Mouse (Mus musculus) ES-Bruce4 (cell line): ENCODE measurements around the gene Abhd16a. TPM values are rescaled to one million over a fixed set of nuclear protein-coding genes. Genes with fewer than 3 reads are reported as not detected.

ENCODE experiments used
- H3K27ac ChIP-seq: 2 replicates; pipeline ENCODE4 v1.5.1; 2012; ENCODE audit warnings: low read length, inconsistent platforms; ENCODE audit not compliant: insufficient read depth
- H3K27me3 ChIP-seq: 2 replicates; pipeline ENCODE4 v1.6.1; 2012; ENCODE audit warnings: mild to moderate bottlenecking, low read length, inconsistent platforms; ENCODE audit not compliant: control insufficient read depth, poor library complexity, insufficient read depth, severe bottlenecking
- H3K36me3 ChIP-seq: 2 replicates; pipeline ENCODE4 v1.6.1; 2012; ENCODE audit warnings: inconsistent platforms, mild to moderate bottlenecking, low read length, moderate library complexity; ENCODE audit not compliant: control insufficient read depth, poor library complexity, insufficient read depth, severe bottlenecking
- H3K4me1 ChIP-seq: one replicate; pipeline ENCODE4 v1.8.1; 2011; ENCODE audit warnings: low read length; ENCODE audit not compliant: control insufficient read depth, insufficient read depth
- H3K4me3 ChIP-seq: 2 replicates; pipeline ENCODE4 v1.5.1; 2011; ENCODE audit warnings: low read depth, mild to moderate bottlenecking, low read length
- H3K9ac ChIP-seq: 2 replicates; pipeline ENCODE4 v1.6.1; 2012; ENCODE audit warnings: low read depth, mild to moderate bottlenecking, inconsistent platforms; ENCODE audit not compliant: poor library complexity, severe bottlenecking
- H3K9me3 ChIP-seq: replicated peaks from 2 replicates; pipeline ENCODE4 v1.6.1; 2012; ENCODE audit warnings: mild to moderate bottlenecking, low read length, inconsistent platforms; ENCODE audit not compliant: control insufficient read depth, poor library complexity, insufficient read depth, severe bottlenecking
- CTCF ChIP-seq: IDR thresholded peaks from one replicate; pipeline ENCODE4 v1.8.1; 2011; ENCODE audit warnings: low read depth, low read length
- EP300 ChIP-seq: IDR thresholded peaks from 2 replicates; pipeline ENCODE4 v1.6.1; 2011; ENCODE audit warnings: low read depth, low read length; ENCODE audit not compliant: insufficient read depth
- POLR2A ChIP-seq: IDR thresholded peaks from one replicate; pipeline ENCODE4 v1.8.1; 2011; ENCODE audit warnings: low read length; ENCODE audit not compliant: insufficient read depth
- polyA plus RNA-seq: library from polyadenylated mRNA; stranded (reverse); fragments of >200 nt; gene quantifications from 2 replicates; pipeline ENCODE4 v1.2.4, GENCODE M21; 2011; ENCODE audit warnings: low read depth; ENCODE audit not compliant: missing spikeins, insufficient read depth, insufficient read length

Gene Abhd16a
- polyA plus RNA-seq, 1 experiment, result 12.7 TPM

DNA sequence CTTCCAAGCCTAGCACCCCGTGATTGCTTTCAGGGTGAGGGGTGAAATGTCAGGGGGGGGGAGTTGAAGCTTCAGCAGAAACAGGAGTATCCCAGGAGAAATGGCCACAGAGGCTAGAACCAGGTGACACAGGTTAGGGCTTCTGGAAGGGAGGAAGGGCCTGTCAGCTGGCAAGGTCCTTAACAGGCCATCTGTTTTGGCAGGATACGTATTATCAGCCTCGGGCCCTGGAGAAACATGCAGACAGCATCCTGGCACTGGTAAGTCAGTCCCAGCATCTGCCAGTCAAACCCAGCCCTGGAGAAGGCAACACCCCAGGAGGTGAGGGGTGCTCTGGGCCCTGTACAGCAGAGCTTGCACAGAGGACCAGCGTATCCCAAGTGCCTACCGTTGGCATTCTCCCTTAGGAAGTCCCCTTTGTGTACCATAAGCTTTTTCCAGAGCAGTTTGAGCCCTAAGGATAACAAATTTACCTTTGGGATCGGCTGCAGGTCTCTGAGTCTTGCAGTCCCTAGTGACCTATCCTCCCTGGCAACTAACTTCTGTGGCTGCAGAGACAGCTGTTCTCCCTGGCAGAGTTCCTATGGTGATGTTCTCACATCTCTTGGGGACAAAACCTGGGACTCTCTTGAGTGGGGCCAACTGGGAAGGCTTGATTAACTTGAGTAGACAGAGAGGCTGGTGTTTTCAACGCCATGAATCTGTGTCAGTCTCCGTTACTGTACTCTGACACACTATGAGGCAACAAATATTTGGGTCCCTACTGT is 1.3 kb downstream of the Abhd16a start:
- no peak overlapping the region for H3K27ac ChIP-seq
- H3K4me3 ChIP-seq, result no peak overlapping the region
- no peaks in the 10 kb centered on the region for H3K36me3 ChIP-seq
- H3K4me1 ChIP-seq, result no peaks in the 10 kb centered on the region
- no peaks in the 10 kb centered on the region for H3K9me3 ChIP-seq
- TF ChIP-seq POLR2A, result no peak
- TF ChIP-seq CTCF, result no peak
- no peak for TF ChIP-seq EP300
- no peaks in the 10 kb centered on the region for H3K27me3 ChIP-seq
- peak overlapping the region; percentile 75; the same call in 1 of the 2 replicates for H3K9ac ChIP-seq

- H3K9me3 ChIP-seq, result no peaks in the 10 kb centered on the region
- no peaks in the 10 kb centered on the region for H3K36me3 ChIP-seq
- H3K27me3 ChIP-seq, result no peaks in the 10 kb centered on the region
- no peak overlapping the region for H3K4me3 ChIP-seq
- H3K4me1 ChIP-seq, result no peaks in the 10 kb centered on the region
- TF ChIP-seq POLR2A (no peak), EP300 (no peak), CTCF (no peak)
- no peak overlapping the region for H3K27ac ChIP-seq
- no peak overlapping the region for H3K9ac ChIP-seq
Observed at GRCm38 (mm10) chr17:35092403-35093198, 3.5 kb downstream of the Abhd16a start.

DNA sequence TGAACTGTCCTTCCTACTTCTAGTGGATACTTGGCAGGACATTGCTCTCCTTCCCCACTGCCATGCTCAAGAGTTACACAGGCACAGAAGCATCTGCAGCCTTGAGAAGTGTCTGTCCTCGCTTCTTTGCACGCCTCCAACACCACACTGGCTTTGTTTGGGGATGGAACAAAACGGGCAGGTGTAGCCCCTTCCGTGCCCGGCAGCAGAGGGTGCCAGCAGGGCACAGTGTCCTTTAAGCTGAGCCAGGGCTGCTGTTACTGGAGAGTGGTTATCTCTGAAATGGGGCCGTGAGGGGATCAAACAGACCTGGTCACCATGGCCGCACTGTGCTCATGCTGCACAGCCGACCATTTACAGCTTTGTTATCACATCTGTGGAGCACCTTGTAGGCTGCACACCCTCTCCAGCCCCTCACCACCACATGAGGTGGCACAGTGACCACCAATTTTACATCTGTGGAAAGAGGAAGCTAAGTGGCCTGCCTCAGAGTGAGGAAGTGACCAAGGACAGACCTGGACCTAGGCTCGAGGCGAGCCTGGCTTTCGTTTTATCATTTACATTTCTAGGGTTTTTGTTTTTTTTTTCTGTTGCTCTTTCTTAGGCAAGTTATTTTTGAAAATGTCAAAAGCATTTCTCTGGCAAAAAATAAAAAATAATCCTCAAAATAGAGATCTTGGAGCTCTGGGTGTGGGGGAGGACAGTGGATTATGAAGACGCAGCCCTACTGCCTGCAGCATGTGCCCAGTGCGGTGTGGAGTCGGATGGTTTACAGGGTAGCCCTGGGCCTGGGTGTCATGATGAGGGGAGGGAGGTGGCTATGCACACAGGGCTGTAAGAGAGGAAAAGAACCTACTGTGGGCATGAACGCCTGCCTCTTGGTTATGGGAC is 5.7 kb downstream of the Abhd16a start:
- no peaks in the 10 kb centered on the region for H3K4me1 ChIP-seq
- no peaks in the 10 kb centered on the region for H3K9me3 ChIP-seq
- no peaks in the 10 kb centered on the region for H3K36me3 ChIP-seq
- TF ChIP-seq EP300 (no peak), POLR2A (no peak), CTCF (no peak)
- no peak overlapping the region for H3K9ac ChIP-seq
- no peaks in the 10 kb centered on the region for H3K27me3 ChIP-seq
- H3K4me3 ChIP-seq, result no peak overlapping the region
- no peak overlapping the region for H3K27ac ChIP-seq

DNA sequence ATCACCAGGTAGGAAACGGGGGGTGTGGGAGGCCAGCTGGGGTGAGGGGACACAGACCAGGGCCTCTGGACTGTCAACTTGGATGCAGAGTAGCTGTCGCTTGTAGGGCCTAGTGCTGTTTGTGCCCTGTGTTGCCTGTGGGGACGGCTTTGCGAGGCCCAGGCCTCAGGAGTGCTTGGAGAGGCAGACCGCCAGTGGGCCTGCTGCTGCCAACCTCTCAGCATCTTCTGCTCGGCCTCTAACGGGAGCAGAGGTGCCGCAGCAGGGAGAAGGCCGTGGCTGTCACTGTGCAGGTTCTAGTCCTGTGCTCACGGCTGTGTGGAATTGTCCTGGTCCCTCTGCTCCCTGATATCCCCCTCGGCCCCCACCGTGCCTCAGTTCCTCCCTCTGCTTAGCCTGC is 7.5 kb downstream of the Abhd16a start:
- H3K4me3 ChIP-seq, result no peak overlapping the region
- H3K27me3 ChIP-seq, result no peaks in the 10 kb centered on the region
- H3K9ac ChIP-seq, result no peak overlapping the region
- no peaks in the 10 kb centered on the region for H3K4me1 ChIP-seq
- no peaks in the 10 kb centered on the region for H3K9me3 ChIP-seq
- no peak overlapping the region for H3K27ac ChIP-seq
- TF ChIP-seq POLR2A (no peak), CTCF (no peak), EP300 (no peak)
- H3K36me3 ChIP-seq, result no peaks in the 10 kb centered on the region

DNA sequence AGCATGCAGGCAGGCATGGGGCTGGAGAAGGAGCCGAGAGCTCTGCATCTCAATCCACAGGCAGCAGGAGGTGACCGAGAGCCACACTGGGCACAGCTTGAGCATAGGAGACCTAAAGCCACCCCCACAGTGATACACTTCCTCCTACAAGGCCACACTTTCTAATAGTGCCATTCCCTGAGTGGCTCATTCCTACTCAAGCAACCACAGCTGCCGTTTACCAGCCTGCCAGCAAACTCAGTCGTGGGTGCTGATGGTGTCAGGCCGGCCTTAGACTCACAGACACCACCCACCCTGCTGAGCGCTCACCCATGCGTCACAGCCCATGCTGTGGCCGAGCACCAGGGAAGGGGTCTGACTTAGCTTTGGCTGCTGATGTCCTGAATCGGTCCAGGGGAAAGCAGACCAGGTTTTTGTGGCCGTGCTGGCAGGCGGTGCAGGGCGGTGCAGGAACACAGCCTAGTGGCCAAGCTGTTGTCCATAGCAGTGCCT is 8.1 kb downstream of the Abhd16a start:
- no peak overlapping the region for H3K9ac ChIP-seq
- no peak overlapping the region for H3K4me3 ChIP-seq
- no peaks in the 10 kb centered on the region for H3K36me3 ChIP-seq
- H3K27me3 ChIP-seq, result no peaks in the 10 kb centered on the region
- no peak for TF ChIP-seq EP300
- no peak for TF ChIP-seq POLR2A
- TF ChIP-seq CTCF, result no peak
- H3K9me3 ChIP-seq, result no peaks in the 10 kb centered on the region
- H3K4me1 ChIP-seq, result no peaks in the 10 kb centered on the region
- no peak overlapping the region for H3K27ac ChIP-seq
